In the genomic region with DNA sequence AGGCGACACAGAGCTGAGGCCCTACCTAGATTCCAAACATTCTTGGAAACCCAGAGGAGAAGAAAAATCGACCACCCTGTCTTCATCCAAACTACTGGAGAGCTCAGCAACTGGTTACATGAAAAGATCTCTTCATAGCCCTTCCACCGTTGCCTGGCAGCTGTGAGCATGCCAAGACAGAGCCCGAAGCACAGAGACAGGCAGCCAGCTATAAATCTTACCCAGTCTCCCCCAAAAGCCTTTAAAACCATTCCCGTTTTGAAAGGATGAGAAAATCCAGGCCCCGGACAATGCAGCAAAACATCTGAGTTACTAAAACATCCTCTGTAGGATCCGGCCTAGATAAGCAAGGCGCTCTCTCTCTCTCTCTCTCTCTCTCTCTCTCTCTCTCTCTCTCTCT, we compare ENCODE assay signal across 12 mouse cellular contexts.
DNase-seq lines count a peak whose midpoint lies in the region; ATAC-seq lines count a peak whose summit lies in the region.
"Had no signal": no experiment of that assay in that cellular context is flagged by ENCODE, and none has a peak within 500 bp of the region (broad histone marks: within the 10 kb centered on the region; RNA-seq: fewer than 3 reads in every experiment).

No protein-coding gene starts in this region.

- peaks cover 35% of the 10 kb centered on the region for H3K4me1 ChIP-seq in heart, embryonic 16.5 days (ENCODE audit: control insufficient read depth, insufficient read depth, low read length)
- H3K4me1 ChIP-seq in embryonic facial prominence, embryonic 14.5 days (ENCODE audit: control insufficient read depth, insufficient read depth, low read length): peaks cover 53% of the 10 kb centered on the region
- peaks cover 56% of the 10 kb centered on the region for H3K4me1 ChIP-seq in limb, embryonic 15.5 days

- no peak overlapping the region for H3K9ac ChIP-seq in heart, embryonic 16.5 days (ENCODE audit: low read length)
- H3K9ac ChIP-seq in embryonic facial prominence, embryonic 14.5 days (ENCODE audit: low read depth, low read length): no peak overlapping the region
- no peak overlapping the region for H3K9ac ChIP-seq in limb, embryonic 15.5 days
- H3K9ac ChIP-seq: liver, embryonic 14.5 days had no signal

- no peak overlapping the region for H3K4me2 ChIP-seq in heart, embryonic 16.5 days (ENCODE audit: low read depth, low read length)
- no peak overlapping the region for H3K4me2 ChIP-seq in embryonic facial prominence, embryonic 14.5 days (ENCODE audit: low read depth, low read length)
- H3K4me2 ChIP-seq in limb, embryonic 15.5 days: no peak overlapping the region

- intact Hi-C loops in heart, postnatal 10 days (cut with DNase I): no loop called here

- peak overlapping the region; percentile 45; the same call in 1 of the 2 replicates for H3K27ac ChIP-seq in heart, embryonic 16.5 days (ENCODE audit: low read length)
- peak overlapping the region; percentile 80 for H3K27ac ChIP-seq in embryonic facial prominence, embryonic 14.5 days (replicated peaks; ENCODE audit: low read depth, low read length)
- H3K27ac ChIP-seq in limb, embryonic 15.5 days: peak overlapping the region; percentile 73
- H3K27ac ChIP-seq: liver, embryonic 14.5 days had no signal

- H3K4me3 ChIP-seq in heart, embryonic 16.5 days (ENCODE audit: low read length): no peak overlapping the region
- no peak overlapping the region for H3K4me3 ChIP-seq in embryonic facial prominence, embryonic 14.5 days (ENCODE audit: low read depth, low read length)
- H3K4me3 ChIP-seq in limb, embryonic 15.5 days: no peak overlapping the region

- 14% methylated on average over 8 of the region's 8 CpGs for WGBS in heart, embryonic 16.5 days
- WGBS in embryonic facial prominence, embryonic 14.5 days: 20% methylated on average over 7 of the region's 8 CpGs
- WGBS in limb, embryonic 15.5 days: 5% methylated on average over 8 of the region's 8 CpGs

- peaks cover 10% of the 10 kb centered on the region; the same call in 1 of the 2 replicates for H3K36me3 ChIP-seq in heart, embryonic 16.5 days (ENCODE audit: control insufficient read depth, insufficient read depth)
- peaks cover 7% of the 10 kb centered on the region; the same call in 1 of the 2 replicates for H3K36me3 ChIP-seq in embryonic facial prominence, embryonic 14.5 days (ENCODE audit: control insufficient read depth, insufficient read depth, low read length)
- no peaks in the 10 kb centered on the region for H3K36me3 ChIP-seq in limb, embryonic 15.5 days

- DNase-seq in heart, postnatal 10 days: no peak
- peak; percentile 87 for DNase-seq in MN1 (ENCODE audit: low spot score)
- peak; percentile 84 for DNase-seq in embryonic facial prominence, embryonic 14.5 days (ENCODE audit: low spot score)
- DNase-seq in frontal cortex, postnatal 25 days (ENCODE audit: low spot score in 2 of 2): no peak
- no peak for DNase-seq in right cerebral cortex, postnatal 14 days
- DNase-seq in gastrocnemius, adult 8-10 months (ENCODE audit: low spot score in 2 of 2): no peak
- DNase-seq: cerebellum, adult 11 months; thymus, postnatal 36 days had no signal

- H3K27me3 ChIP-seq in heart, embryonic 16.5 days (ENCODE audit: control insufficient read depth, insufficient read depth, low read length): no peaks in the 10 kb centered on the region
- no peaks in the 10 kb centered on the region for H3K27me3 ChIP-seq in embryonic facial prominence, embryonic 14.5 days (replicated peaks; ENCODE audit: control insufficient read depth, insufficient read depth, low read length)
- H3K27me3 ChIP-seq in limb, embryonic 15.5 days: no peaks in the 10 kb centered on the region

- 0 out of 2 replicates have a peak, but pooled peaks have one; percentile 26 for ATAC-seq in heart, embryonic 16.5 days (replicated peaks; ENCODE audit: extremely low read depth, insufficient read depth, low FRiP score)
- ATAC-seq in embryonic facial prominence, embryonic 14.5 days (ENCODE audit: low read depth): peak; percentile 64
- 0 out of 2 replicates have a peak, but pooled peaks have one; percentile 41 for ATAC-seq in limb, embryonic 15.5 days (ENCODE audit: insufficient number of reproducible peaks, low FRiP score, low TSS enrichment, low read depth)

- no peaks in the 10 kb centered on the region for H3K9me3 ChIP-seq in heart, embryonic 16.5 days (replicated peaks; ENCODE audit: control insufficient read depth, low read length)
- no peaks in the 10 kb centered on the region for H3K9me3 ChIP-seq in embryonic facial prominence, embryonic 14.5 days (ENCODE audit: control insufficient read depth, low read length)
- no peaks in the 10 kb centered on the region for H3K9me3 ChIP-seq in limb, embryonic 15.5 days
- H3K9me3 ChIP-seq: G1E had no signal

Comparison
In these comparisons a context has a peak if more than half of its experiments do, and no peak if none do; other contexts are left out.
1. DNase-seq: peak in MN1 (single experiment) and embryonic facial prominence, embryonic 14.5 days (single experiment); none in heart, postnatal 10 days (0 of 2), frontal cortex, postnatal 25 days (0 of 2), right cerebral cortex, postnatal 14 days (single experiment) and gastrocnemius, adult 8-10 months (0 of 2).
2. Peak in every context shown above with its lines, with median percentiles within 50 percentile points of each other: ATAC-seq and H3K27ac ChIP-seq.